Mouse (Mus musculus) adrenal gland, postnatal 14 days (tissue): Measurements from ENCODE around the gene Ctso. TPM values are rescaled to one million over a fixed set of nuclear protein-coding genes. Genes with fewer than 3 reads are reported as not detected.
A peak's percentile ranks its signal among the peaks of the same experiment; 100 is the strongest.

Experiments used
- DNase-seq: peaks from one replicate; pipeline ENCODE4 v3.0.0; 2021; ENCODE audit warnings: mixed read lengths
- total RNA-seq: library from RNA; stranded (reverse); gene quantifications from 2 replicates; pipeline ENCODE4 v1.2.3, GENCODE M21; 2021

Ctso gene
- total RNA-seq, 1 experiment from 2014 or later = 40.7 TPM

DNA sequence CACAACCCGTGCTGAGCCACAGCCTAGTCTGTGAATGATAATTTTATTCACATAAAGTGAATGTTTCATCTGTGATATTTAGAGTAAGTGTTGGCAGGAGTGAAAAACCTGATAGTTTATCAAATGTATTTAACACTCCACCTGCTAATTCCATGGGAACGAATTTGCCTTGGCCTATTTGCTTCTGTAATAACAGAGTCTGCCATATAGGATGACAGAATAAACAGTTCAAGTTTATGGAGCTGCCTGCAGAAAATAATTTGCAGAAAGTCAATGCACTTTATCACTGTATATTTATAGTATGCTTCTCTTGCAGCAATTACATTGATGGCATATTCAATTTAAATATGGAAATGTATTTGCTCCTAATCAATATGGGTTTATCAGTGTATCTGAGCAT lies 19.4 kb downstream of the Ctso start:
- no peak for DNase-seq

DNA sequence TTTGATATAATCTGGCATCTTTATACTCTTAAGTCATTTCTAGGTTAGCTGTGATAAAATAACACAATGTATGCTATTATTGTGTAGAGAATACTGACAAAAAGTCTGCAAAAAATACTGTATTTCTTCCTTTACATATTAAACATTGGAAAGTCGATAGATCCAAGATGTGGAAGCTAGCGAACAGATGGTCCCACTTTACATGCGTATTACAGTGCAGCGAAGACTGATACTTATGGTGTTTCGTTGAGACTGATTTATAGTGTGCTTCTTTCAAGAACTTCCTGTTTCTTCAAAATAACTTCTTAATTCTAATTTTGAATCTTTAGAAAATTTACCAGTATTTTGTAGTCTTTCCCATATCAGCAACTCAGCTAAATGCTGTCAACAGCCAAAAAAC lies 25.1 kb downstream of the Ctso start:
- no peak for DNase-seq

DNA sequence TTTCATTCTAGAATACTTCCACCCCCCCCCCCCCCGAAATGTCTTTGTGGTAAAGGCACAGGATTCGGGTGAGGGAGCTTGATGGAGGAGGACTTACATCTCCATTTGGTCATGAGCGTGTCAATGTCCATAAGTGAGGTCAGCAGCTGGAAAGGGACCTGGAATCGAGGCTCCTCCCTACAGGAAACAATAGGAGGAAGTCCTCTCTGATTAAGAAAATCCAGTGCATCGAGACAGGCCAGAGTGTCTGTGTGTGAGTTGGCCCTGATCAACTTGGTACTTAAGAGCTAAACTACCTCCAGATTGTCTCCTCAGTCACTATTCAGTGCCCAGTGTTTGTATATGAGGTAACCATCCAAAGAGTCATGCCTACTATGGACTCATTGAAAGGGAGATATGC lies 28.9 kb downstream of the Ctso start:
- DNase-seq = no peak

DNA sequence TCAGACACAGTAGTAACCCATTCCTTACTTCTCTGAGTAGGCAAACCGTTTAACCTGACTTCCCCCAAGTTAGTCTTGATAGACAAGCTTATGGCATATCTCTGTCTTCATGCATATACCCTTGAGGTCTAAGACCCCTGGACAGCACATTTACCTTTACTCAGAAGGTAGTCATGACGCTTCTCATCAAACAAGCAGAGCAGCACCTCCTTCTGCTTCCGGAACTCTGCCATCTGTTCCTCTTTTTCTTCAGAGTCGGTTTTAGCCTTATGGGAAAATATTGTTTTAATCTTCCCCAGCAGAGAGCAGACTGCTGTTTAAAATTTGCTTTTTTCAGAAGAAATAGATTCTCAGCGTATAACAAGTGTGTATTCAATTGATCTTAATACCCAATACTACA lies 31.4 kb downstream of the Ctso start:
- no peak for DNase-seq

DNA sequence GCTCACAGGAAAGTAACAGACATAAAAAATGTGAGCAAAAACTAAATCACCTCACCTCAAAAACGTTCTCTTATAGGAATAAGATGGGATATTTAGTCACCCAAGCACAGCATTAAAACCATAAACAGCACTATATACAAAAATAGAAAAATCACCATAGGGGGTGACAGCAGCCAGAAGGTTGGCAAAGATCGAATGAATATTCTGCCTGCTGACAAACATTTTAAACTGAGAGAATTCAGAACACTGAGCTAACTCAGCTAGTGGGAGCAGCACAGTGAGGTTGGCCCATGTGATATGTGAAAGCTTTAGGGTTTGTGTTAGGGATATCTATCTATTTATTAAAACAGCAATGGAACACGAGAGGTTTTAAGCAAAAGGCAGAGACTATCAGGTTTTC lies 32.2 kb downstream of the Ctso start:
- no peak for DNase-seq

DNA sequence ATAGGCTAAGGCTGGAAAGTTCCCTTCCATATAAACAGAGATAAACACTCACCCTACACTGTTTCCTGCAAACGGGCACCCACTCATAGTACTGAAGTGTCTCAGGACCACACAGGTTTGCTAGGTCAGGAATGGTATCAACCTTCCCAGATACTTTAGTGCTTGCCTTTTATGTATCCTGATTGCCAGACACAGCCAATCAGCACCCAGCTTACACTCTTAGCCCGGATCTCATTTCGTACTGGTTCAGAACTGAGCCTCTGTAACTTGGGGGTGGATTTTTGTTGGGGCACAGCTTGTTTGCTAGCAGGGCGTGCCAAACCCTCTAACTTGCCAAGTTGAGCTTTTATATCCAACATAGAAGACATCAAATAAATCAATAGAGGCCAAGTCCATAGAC lies 43.2 kb downstream of the Ctso start:
- DNase-seq = no peak

DNA sequence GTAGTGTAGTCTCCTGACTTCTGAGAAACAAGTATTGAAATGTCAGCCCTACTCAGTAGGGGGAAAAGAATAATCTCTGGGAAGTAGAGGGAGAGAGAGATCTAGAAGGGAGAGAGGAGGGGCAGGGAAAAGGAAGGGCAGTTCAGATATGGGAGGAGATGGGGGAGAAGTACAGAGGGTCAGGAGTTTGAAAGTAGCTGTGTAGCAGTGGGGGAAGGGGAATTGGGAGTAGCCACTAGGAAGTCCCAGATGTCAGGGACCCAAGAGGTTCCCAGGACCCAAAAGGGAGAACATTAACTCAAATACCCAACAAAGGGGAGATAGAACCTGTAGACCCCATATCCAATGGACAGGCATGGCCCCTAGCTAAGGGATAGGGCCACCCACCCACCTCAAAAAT lies 43.7 kb downstream of the Ctso start, which contains the start of gene Tdo2:
Gene Tdo2, minus strand, starts transcription at position 101 of the 400 bp plus-strand sequence.
- no peak for DNase-seq

DNA sequence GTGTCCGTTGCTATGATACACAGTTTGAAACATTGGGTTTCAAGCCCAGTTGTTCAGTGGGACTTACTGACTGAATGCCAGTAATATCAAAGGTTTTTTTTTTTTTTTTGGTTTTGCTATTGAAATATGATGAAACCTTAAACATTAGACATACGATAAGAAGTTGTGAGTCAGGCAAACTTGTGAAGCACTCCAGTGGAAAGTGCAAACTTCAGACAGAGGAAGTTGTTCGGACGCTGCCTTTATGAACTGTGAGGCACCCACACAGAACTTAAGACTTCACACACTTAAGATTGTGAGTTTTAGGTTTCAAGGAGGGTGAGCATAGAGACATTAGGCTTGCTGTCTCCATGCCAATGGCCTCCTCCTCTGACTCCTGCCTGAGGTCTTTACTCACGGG lies 49.2 kb downstream of the Ctso start:
- no peak for DNase-seq

DNA sequence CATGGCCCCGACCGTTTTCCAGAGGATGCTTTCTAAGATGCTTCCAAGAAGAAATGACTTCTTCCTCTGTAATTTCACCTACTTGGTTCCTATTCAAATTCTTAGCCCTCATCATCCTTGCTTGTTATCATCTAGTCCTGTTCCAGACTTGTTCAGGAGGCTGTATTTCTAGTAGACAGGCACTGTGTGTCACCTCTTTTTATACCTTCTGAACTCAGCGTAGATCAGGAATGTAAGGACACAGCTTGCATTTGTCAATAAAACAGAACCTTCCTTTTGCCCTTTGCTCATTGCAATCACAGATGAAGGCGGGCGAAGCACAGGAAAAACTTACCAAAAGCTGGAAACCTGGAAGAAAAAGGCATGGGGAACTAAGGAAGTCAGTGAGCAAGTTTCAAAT lies 49.6 kb downstream of the Ctso start, which contains the start of gene Asic5:
Gene Asic5, plus strand, starts transcription at position 301 of the 400 bp plus-strand sequence.
- no peak for DNase-seq

DNA sequence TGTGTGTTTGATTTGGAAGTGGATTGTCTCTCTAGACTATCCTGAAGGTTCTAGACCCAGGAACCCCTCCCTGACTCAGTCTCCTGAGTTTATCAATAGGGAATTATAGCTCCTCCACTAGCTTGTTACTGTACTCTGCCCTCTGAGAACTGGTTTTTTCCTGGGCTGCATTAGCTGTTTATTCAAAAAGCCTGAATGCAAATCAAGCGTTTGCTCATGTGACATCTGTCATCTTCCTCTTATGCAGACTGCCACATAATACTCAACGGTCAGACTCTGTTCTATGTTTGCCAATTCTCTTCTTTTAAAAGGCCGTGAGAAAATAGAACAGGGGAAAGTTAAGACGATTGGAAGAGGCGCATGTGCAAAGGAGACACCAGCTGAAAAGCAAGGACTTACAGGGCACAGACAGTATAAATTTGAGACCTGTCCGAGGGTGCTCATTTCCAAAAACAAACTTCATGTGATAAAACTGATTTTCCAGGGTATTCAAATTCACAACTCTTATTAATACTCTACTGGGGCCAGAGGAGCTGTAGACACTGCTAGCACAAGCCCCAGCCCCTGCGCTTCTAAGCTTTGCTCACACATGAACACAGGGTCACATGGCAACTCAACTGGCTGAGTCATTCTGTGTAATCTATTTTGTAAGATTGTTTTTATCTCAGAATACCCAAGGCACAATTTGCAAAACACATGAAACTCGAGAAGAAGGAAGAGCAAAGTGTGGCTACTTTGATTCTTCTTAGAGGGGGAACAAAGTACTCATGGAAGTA lies 50.9 kb downstream of the Ctso start:
- peak; percentile 40 for DNase-seq

DNA sequence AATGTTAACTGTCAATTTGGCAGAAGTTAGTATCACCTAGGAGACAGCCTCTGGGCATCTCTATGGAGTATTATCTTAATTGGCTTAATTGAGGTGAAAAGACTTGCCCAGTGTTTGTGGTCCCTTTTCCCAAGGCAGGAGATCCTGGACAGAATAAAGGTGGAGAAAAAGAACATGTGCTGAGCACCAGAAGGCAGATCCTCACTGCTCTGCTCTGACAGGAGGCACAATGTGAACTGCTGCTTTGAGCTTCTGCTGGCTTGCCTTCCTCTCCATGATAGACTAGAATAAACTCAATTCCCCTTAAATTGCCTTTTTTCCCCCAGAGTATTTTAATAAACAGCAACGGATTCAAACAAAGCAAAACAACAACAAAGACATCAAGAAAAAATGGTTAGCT lies 52.7 kb downstream of the Ctso start:
- no peak for DNase-seq

DNA sequence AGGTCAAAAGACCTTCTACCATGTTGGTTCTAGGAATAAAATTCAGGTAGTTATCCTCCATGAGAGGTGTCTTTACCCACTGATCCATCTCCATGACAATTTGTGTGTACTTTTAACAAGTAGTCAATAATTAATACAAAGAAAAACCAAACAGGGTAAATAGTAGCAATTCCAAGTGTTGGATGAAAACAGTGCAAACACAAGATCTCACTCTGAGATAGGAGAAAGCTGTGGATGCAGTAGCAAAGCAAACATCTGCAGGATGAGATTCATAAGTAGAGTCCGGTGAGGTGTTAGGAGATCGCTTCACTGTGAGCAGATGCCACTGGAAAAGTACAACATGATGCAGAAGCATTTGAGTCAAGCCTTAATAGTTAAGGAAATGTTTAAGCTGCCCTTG lies 53.7 kb downstream of the Ctso start:
- no peak for DNase-seq

DNA sequence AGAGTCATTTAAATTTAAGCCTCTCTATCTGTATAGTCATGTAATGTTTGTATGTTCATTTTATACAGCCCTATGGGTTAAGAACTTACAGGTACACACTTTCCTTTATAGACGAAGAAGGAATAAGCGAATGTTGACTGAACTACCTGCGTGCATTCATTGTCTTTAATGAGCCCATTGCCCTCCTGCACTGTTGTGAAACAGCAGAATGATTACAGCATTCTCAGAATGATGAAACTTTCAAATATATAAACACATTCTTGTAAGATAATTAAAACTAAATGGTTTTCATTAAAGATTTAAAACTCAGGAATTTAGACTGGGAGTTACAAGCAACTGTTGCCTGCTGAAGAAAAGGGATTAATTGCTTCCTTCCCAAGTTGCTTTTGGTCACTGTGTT lies 55.2 kb downstream of the Ctso start:
- no peak for DNase-seq

DNA sequence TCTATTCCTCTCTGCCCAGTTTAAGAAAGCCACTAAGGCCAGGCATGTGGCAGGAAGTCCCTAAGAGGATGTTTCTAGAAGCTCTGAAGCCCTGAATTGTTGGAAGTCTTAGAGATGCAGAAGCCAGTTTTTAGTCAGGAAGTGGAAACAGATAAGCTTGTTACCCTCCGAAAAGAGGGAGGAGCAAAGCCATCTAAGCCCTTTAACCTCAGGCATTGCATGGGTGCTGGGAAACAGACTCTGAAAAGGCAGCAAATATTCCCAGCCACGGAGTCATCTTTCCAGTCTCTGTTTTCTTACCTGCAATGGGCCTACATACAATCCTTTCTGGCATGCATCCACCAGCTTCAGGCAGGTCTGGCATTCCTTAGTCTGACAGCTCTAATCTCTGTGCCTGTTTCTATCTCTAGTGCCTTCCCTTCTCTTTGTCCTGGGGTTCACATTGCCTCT lies 57.3 kb downstream of the Ctso start:
- no peak for DNase-seq

DNA sequence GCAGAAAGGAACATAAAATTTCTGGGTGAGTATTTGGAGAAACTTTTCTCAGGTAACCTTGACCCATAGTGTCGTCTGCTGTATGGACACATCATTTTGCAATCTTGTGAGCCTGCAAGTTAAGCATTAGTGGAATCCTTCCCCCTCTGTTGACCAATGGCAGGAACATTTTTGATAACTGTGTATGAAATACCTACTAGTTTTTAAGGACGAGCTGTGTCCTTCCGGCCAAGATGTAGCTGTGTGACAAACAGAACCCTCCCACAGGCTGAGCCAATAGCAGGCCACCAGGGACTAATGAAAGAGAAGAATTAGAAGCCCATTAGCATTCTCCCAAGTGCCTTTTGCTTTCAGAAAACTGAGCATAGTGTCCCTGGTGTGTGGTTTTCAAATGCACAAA lies 58.1 kb downstream of the Ctso start:
- peak; percentile 17 for DNase-seq

DNA sequence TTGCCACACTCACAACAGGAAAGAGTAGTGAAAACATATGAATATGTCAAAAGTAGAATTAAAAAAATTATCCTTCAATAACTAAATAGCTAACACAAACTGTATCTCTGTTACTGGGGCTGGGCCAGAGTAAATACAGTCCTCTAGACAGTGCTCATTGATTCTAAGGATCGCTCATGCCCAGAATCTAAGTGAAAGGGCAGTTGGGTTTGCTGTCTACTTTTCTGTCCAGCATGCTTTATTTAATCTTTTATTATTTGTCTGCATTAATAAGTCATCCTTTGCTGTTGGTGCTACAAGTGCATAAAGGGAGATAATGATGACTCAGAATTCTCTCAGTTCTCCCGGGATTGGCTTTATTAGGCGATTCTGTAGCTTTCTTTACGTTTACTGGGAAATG lies 63.0 kb downstream of the Ctso start:
- no peak for DNase-seq

DNA sequence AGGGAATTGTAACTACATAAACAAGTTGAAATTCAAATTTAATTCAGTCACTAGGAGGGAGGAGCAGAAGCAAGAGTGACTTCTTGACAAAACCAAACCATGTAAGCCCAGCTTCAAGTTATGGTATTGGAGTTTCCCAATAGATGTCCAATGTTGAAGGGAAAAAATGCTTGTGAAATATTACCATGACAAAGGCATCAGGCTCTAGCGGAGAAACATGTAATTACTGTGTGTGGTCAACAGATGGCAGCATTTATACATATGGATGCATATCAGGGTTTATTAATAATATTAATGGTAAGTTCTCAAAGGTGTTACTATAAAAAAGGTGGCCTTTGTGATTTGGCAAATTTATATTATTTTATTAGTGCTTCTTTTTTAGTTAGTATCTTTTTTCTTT lies 63.6 kb downstream of the Ctso start:
- peak; percentile 28 for DNase-seq

Other genes with a start within 250 kb of the Ctso start
- 5.4 and 103 TPM in 2 replicates for gene Tdo2, start 43.6 kb downstream of the Ctso start, total RNA-seq
- gene Asic5, start 49.7 kb downstream of the Ctso start, total RNA-seq = 2.0 TPM in 1 of 2 replicates, not detected in the other
- gene Gucy1b1, start 142.1 kb downstream of the Ctso start, total RNA-seq = 12.5 and 13.7 TPM in 2 replicates
- gene Gucy1a1, start 213.2 kb downstream of the Ctso start, total RNA-seq = 31.6 and 39.5 TPM in 2 replicates